Mouse (Mus musculus): ENCODE data around the gene Adk. TPM values are rescaled to one million over a fixed set of nuclear protein-coding genes. Genes with fewer than 3 reads are reported as not detected.

Adk gene
- polyA plus RNA-seq, 1 experiment from 2014 or later: 79.3 TPM

Other genes with a start within 250 kb of the Adk start
- gene Plau, start 215.9 kb upstream of the Adk start, polyA plus RNA-seq (2016; fragmentation: Nextera tagmentation; extraction: Ambion mirVana): 0.46 and 0.76 TPM in 2 replicates
- 39.1 and 46.4 TPM in 2 replicates for gene Vcl, start 123.2 kb upstream of the Adk start, polyA plus RNA-seq (2016; fragmentation: Nextera tagmentation; extraction: Ambion mirVana)
- gene Ap3m1, start 66 bp upstream of the Adk start, polyA plus RNA-seq (2016; fragmentation: Nextera tagmentation; extraction: Ambion mirVana): 105 and 109 TPM in 2 replicates